Mouse (Mus musculus): ENCODE measurements around the gene Cep250. TPM values are rescaled to one million over a fixed set of nuclear protein-coding genes. Genes with fewer than 3 reads are reported as not detected.

Cep250 gene
- total and polyA plus RNA-seq, 3 experiments: 12.8 to 16.4 TPM; not detected in 1

DNA sequence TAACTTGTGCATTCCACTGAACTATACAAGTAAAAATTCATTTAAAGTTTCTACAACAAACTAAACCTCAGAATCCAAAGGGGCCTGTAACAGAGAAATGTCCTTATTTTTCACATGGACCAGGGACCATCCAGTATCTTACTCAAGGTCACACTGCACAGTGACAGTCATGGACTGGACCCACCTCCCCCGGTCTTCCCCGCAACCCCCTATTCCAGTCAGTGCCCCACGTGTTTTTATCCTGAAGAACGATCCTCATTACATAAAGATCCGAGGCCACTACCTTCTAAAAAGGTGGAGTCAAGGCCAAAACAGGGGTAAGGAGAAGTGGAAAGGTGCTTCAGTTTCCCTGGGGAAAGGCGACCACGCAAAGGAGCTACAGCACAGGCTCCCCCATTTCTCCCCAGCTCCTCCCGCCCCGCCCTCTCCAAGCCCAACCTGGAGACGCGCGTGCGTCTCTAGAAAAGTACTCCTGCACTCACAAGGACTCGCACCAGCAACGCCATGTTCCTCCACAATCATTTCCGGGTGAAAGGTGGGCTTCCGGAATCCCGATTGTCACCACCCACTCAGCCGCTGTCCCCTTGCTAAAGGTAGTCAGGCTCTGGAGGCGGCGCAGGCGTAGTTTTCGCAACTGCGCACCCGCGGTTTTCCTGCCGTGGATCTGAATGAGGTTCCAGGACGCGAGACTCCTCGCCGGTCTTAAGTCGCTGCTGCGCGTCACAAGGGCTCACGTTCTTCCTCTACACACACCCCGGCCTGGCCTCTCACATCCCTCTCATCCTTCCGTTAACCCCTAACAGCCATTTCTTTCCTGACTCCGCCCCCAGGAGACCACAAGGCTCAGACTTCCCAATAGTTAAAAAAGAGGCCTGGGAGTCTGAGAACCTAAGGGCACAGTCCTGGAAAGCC lies 26.5 kb upstream of the Cep250 start, which contains the start of gene Uqcc1 (continued):
- TF ChIP-seq ZKSCAN1 (IDR thresholded peaks at IDR 0.05; ENCODE audit: low read depth, low read length) (no peak), UBTF (IDR thresholded peaks at IDR 0.05; ENCODE audit: borderline replicate concordance, insufficient read depth, low read depth, low read length) (no peak)

DNA sequence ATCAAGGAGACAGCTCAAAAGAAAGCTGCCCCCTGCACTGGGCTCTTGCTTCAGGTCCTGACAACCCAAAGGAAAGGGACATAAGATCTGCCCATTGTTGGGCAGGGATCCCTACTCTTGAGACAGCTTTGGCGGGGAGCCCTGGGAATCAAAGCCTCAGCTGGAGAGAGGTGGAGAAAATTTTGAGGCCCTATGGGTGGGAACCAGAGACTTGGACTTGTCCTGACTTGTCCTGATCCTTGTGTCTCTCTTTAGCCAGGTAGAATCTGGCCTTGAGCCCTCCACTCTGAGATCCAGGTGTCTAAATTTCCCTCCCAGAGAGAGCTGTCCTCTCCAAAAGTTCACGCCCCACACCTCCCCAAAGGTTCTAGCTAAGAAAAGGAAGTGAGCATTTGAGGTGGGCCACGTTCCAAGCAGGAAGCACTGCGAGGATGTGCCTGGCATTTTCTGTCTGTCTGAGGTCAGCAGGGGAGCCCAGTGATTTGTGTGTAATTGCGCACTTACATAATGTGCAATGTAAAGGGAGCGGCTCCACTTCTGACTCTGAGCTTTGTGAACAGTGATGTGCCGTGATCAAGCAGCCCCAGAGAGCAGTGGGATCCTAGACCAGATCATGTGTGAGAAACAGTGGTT lies 16.2 kb upstream of the Cep250 start:
- H3K79me2 ChIP-seq (ENCODE audit: control insufficient read depth, insufficient read depth, low read length, poor library complexity): no peaks in the 10 kb centered on the region
- TF ChIP-seq USF1 (IDR thresholded peaks at IDR 0.05; ENCODE audit: low read depth, low read length) (no peak), ELF1 (IDR thresholded peaks at IDR 0.05; ENCODE audit: low read depth, low read length) (peak; percentile 50; the same call in 1 of the 2 replicates)

DNA sequence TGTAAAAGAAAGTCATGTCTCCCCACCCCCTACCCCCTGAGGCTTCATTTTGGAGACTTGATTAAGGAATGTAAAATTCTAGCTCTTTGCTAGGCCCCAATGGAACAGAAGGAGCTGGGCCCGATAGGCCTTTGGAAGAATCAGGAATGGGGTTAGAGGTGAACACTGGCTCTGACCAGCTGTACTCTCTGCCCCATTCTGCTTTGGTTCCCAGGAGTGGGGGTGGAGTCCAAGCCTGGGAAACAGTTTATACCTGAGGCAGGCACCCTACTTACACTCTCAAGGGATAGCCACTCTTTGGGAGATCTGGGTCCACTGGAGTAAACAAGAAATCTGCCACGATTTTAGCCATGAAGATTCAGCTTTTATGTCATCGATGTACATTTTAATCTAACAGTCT lies 15.6 kb upstream of the Cep250 start, which contains the start of gene Gm15557:
Gene Gm15557 (plus strand): TSS at position 48 of the 400 bp plus-strand sequence.
- H3K4me3 ChIP-seq (ENCODE audit: control insufficient read depth in 1 of 2, insufficient read depth in 1 of 2, low read depth in 2 of 2, low read length in 2 of 2): no peak within 1 kb of the TSS
- H3K27ac ChIP-seq (ENCODE audit: control insufficient read depth, low read depth, low read length): no peak within 1 kb of the TSS
- H3K9ac ChIP-seq (ENCODE audit: control insufficient read depth, low read depth, low read length, poor library complexity, severe bottlenecking): no peak within 1 kb of the TSS
- TF ChIP-seq GATA1 (IDR thresholded peaks at IDR 0.05; ENCODE audit: low read depth, low read length) (no peak), POLR2A (IDR thresholded peaks at IDR 0.05; ENCODE audit: control insufficient read depth in 1 of 2, insufficient read depth in 1 of 2, low read depth in 1 of 2, low read length in 2 of 2, poor library complexity in 1 of 2) (no peak), CHD1 (IDR thresholded peaks at IDR 0.05; ENCODE audit: low read depth, low read length) (no peak), JUND (IDR thresholded peaks at IDR 0.05; ENCODE audit: low read depth, low read length) (no peak), MAX (IDR thresholded peaks at IDR 0.05; ENCODE audit: low read length) (no peak), ELF1 (IDR thresholded peaks at IDR 0.05; ENCODE audit: low read depth, low read length) (no peak)
- no peaks in the 10 kb centered on the region for H3K4me1 ChIP-seq (ENCODE audit: control insufficient read depth in 1 of 2, insufficient read depth in 2 of 2, low read length in 2 of 2)
- no peaks in the 10 kb centered on the region; a peak in 2 of 4 replicates for H3K27me3 ChIP-seq (ENCODE audit: control insufficient read depth in 1 of 2, insufficient read depth in 2 of 2, low read length in 2 of 2)
- no peak for DNase-seq (ENCODE audit: low read depth, low spot score)
- H3K9me3 ChIP-seq (replicated peaks; ENCODE audit: insufficient read depth, low read length): no peaks in the 10 kb centered on the region
- no peaks in the 10 kb centered on the region for H3K36me3 ChIP-seq (ENCODE audit: control insufficient read depth in 1 of 2, insufficient read depth in 2 of 2, low read length in 2 of 2)
- H3K79me2 ChIP-seq (ENCODE audit: control insufficient read depth, insufficient read depth, low read length, poor library complexity): no peaks in the 10 kb centered on the region

More for the DNA sequence above, 16.2 kb upstream of the Cep250 start:
- peak; percentile 29 for DNase-seq (ENCODE audit: low read depth, low spot score)
- Histone ChIP-seq H3K9ac (ENCODE audit: control insufficient read depth, low read depth, low read length, poor library complexity, severe bottlenecking) (no peak overlapping the region), H3K36me3 (ENCODE audit: control insufficient read depth in 1 of 2, insufficient read depth in 2 of 2, low read length in 2 of 2) (no peaks in the 10 kb centered on the region), H3K9me3 (replicated peaks; ENCODE audit: insufficient read depth, low read length) (no peaks in the 10 kb centered on the region), H3K4me1 (ENCODE audit: control insufficient read depth in 1 of 2, insufficient read depth in 2 of 2, low read length in 2 of 2) (no peaks in the 10 kb centered on the region), H3K4me3 (ENCODE audit: control insufficient read depth in 1 of 2, insufficient read depth in 1 of 2, low read depth in 2 of 2, low read length in 2 of 2) (no peak overlapping the region), H3K27me3 (ENCODE audit: control insufficient read depth in 1 of 2, insufficient read depth in 2 of 2, low read length in 2 of 2) (peaks cover 0 to 4% of the 10 kb centered on the region in 2 experiments; a peak in 3 of 4 replicates), H3K27ac (ENCODE audit: control insufficient read depth, low read depth, low read length) (no peak overlapping the region)
